Mouse (Mus musculus): ENCODE data around the gene Fbxo34. TPM values are rescaled to one million over a fixed set of nuclear protein-coding genes. Genes with fewer than 3 reads are reported as not detected.
A peak's percentile ranks its signal among the peaks of the same experiment; 100 is the strongest.

Gene Fbxo34
- polyA plus RNA-seq, 1 experiment from 2014 or later = 25.8 TPM

DNA sequence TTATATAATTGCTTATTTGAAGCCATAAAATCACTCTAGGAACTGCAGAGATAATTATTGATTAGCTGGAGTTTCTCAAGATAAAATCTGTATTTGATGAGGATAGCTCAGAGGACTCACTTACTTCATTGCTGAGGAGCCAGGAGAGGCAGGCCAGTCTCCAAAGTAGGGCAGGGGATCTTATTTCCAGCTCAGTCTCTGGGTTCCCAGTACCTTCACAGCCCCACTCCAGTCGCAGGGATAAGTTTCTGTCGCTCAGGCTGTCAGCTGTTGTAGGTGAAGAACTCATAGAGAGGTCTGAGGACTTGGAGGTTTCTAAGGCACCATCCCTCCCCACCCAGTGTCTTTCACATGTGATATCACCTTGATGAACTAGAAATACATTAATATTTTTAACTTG, 27.5 kb downstream of the Fbxo34 start:
- Histone ChIP-seq H3K4me3 (ENCODE audit: low read length) (no peak overlapping the region), H3K36me3 (ENCODE audit: control insufficient read depth, insufficient read depth, low read length) (no peaks in the 10 kb centered on the region), H3K9me3 (ENCODE audit: control insufficient read depth, low read length) (no peaks in the 10 kb centered on the region), H3K27me3 (ENCODE audit: control insufficient read depth, insufficient read depth, low read length) (no peaks in the 10 kb centered on the region), H3K4me2 (replicated peaks; ENCODE audit: low read depth, low read length) (no peak overlapping the region), H3K9ac (ENCODE audit: low read depth, low read length) (no peak overlapping the region), H3K27ac (ENCODE audit: low read depth, low read length) (no peak overlapping the region), H3K4me1 (ENCODE audit: control insufficient read depth, insufficient read depth, low read length) (peaks cover 4% of the 10 kb centered on the region; the same call in 1 of the 2 replicates)
- WGBS = 80% methylated on average over 2 of the region's 2 CpGs
- ATAC-seq (ENCODE audit: low FRiP score, low TSS enrichment) = no peak

DNA sequence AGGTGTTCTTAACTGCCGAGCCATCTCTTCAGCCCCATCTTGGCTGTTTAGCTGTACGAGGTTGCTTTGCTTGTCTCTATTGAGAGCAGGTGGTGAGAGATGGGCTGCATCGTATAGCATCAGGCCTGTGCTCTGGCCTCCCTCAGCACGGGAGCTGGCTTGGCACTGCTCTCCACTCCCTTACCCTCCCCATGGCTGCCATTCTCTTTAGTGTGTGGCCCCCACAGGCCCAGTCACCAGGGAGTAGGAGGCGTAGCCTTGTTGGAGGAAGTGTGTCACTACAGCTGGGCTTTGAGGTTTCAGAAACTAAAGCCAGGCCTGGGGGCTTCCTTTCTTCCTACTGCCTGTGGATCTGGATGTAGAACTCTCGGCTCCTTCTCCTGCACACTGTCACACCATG, 32.0 kb downstream of the Fbxo34 start:
- no peak for ATAC-seq (ENCODE audit: low FRiP score, low TSS enrichment)
- WGBS = 81% methylated on average over 6 of the region's 6 CpGs

DNA sequence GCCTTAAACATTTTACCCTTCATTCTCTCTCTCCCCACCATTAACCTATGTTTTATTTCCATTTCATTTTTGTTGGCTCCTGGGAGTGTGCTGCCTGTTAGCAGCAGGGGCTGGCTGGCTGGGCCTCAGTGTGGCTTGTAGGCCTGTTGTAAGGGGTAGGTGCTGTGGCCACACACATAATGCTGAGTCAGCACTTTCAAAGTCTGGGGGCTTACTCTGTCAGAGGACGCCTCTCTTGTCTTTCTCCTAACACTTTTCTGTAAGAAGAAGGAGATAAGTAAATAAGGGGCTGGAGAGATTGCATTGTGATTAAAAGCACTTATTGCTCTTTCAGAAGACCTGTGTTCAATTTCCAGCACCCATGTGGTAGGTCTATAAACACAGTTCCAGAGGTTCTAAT, 32.9 kb downstream of the Fbxo34 start:
- H3K4me2 ChIP-seq (replicated peaks; ENCODE audit: low read depth, low read length) = no peak overlapping the region
- H3K36me3 ChIP-seq (ENCODE audit: control insufficient read depth, insufficient read depth, low read length) = no peaks in the 10 kb centered on the region
- no peak overlapping the region for H3K9ac ChIP-seq (ENCODE audit: low read depth, low read length)
- no peaks in the 10 kb centered on the region for H3K27me3 ChIP-seq (ENCODE audit: control insufficient read depth, insufficient read depth, low read length)
- WGBS = 78% methylated on average over 1 of the region's 1 CpGs
- no peaks in the 10 kb centered on the region for H3K4me1 ChIP-seq (ENCODE audit: control insufficient read depth, insufficient read depth, low read length)
- no peak overlapping the region for H3K27ac ChIP-seq (ENCODE audit: low read depth, low read length)
- H3K4me3 ChIP-seq (ENCODE audit: low read length) = no peak overlapping the region
- no peaks in the 10 kb centered on the region for H3K9me3 ChIP-seq (ENCODE audit: control insufficient read depth, low read length)
- ATAC-seq (ENCODE audit: low FRiP score, low TSS enrichment) = no peak

More for the DNA sequence above, 32.0 kb downstream of the Fbxo34 start:
- Histone ChIP-seq H3K9ac (ENCODE audit: low read depth, low read length) (no peak overlapping the region), H3K27me3 (ENCODE audit: control insufficient read depth, insufficient read depth, low read length) (no peaks in the 10 kb centered on the region), H3K4me1 (ENCODE audit: control insufficient read depth, insufficient read depth, low read length) (no peaks in the 10 kb centered on the region), H3K36me3 (ENCODE audit: control insufficient read depth, insufficient read depth, low read length) (no peaks in the 10 kb centered on the region), H3K4me3 (ENCODE audit: low read length) (no peak overlapping the region), H3K9me3 (ENCODE audit: control insufficient read depth, low read length) (no peaks in the 10 kb centered on the region), H3K27ac (ENCODE audit: low read depth, low read length) (no peak overlapping the region), H3K4me2 (replicated peaks; ENCODE audit: low read depth, low read length) (no peak overlapping the region)

DNA sequence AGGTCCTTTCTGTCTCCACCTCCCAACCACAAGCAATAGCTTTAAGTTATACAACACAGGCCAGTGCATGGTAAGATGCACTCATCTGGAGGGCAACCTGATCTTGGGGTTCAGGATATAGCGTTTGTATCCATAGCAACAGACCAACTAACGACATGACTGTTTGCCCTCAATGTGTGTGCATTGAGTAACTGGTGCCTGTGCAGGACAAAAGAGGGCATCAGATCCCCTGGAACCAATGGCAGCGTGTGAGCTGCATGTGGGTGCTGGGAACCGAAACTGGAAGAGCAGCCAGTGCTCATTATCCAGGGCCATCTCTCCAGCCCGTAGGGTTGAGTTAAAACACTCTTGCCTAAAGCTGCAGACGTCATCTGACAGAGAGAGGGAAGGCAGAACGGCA, 38.5 kb downstream of the Fbxo34 start:
- H3K4me1 ChIP-seq (ENCODE audit: control insufficient read depth, insufficient read depth, low read length) = peaks cover 5% of the 10 kb centered on the region; the same call in 1 of the 2 replicates
- no peaks in the 10 kb centered on the region for H3K9me3 ChIP-seq (ENCODE audit: control insufficient read depth, low read length)
- H3K36me3 ChIP-seq (ENCODE audit: control insufficient read depth, insufficient read depth, low read length) = no peaks in the 10 kb centered on the region
- 61% methylated on average over 7 of the region's 7 CpGs for WGBS
- ATAC-seq (ENCODE audit: low FRiP score, low TSS enrichment) = no peak
- H3K4me3 ChIP-seq (ENCODE audit: low read length) = no peak overlapping the region
- H3K27ac ChIP-seq (ENCODE audit: low read depth, low read length) = no peak overlapping the region
- no peak overlapping the region for H3K9ac ChIP-seq (ENCODE audit: low read depth, low read length)
- no peak overlapping the region for H3K4me2 ChIP-seq (replicated peaks; ENCODE audit: low read depth, low read length)
- no peaks in the 10 kb centered on the region for H3K27me3 ChIP-seq (ENCODE audit: control insufficient read depth, insufficient read depth, low read length)

DNA sequence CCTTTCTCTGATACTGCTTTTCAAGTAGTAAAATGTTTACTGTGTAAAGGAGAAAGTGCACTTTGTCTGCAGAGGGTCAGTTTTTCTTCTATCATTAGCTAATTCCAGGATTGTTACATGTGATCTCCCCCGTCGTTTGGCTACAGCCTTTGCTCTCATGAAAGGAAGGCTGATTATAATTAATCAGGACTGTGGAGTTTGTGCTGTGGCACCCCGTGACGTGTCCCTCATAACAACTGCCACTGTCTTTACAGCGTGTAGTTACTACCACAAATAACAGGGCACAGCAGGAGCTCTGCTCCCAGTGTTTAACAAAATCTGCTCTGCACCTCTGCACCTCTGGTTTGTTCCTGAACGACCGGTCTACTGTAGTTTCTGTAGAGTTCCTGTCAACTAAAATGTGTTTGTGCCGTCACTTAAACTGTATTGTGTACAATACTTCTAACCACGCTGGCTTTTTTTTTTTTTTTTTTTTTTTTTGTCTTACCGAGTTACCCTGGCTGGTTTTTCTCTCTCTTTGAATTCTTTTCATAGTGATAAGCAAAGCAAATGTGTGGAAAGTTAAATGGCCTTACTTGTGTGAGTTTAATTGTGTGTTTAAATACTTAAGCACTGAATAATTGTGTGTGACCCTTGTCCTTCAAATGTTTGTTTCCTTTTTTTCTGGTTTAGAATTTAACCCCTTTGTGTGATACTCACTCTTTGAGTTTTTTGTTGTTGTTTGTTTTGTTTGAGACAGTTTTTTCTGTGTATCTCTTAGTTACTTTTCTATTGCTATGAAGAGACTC, 39.3 kb downstream of the Fbxo34 start:
- Histone ChIP-seq H3K9ac (ENCODE audit: low read depth, low read length) (no peak overlapping the region), H3K27ac (ENCODE audit: low read depth, low read length) (no peak overlapping the region), H3K4me3 (ENCODE audit: low read length) (no peak overlapping the region), H3K4me1 (ENCODE audit: control insufficient read depth, insufficient read depth, low read length) (peaks cover 5% of the 10 kb centered on the region; the same call in 1 of the 2 replicates), H3K4me2 (replicated peaks; ENCODE audit: low read depth, low read length) (no peak overlapping the region), H3K36me3 (ENCODE audit: control insufficient read depth, insufficient read depth, low read length) (no peaks in the 10 kb centered on the region), H3K9me3 (ENCODE audit: control insufficient read depth, low read length) (no peaks in the 10 kb centered on the region), H3K27me3 (ENCODE audit: control insufficient read depth, insufficient read depth, low read length) (no peaks in the 10 kb centered on the region)
- 50% methylated on average over 10 of the region's 10 CpGs for WGBS
- no peak for ATAC-seq (ENCODE audit: low FRiP score, low TSS enrichment)

DNA sequence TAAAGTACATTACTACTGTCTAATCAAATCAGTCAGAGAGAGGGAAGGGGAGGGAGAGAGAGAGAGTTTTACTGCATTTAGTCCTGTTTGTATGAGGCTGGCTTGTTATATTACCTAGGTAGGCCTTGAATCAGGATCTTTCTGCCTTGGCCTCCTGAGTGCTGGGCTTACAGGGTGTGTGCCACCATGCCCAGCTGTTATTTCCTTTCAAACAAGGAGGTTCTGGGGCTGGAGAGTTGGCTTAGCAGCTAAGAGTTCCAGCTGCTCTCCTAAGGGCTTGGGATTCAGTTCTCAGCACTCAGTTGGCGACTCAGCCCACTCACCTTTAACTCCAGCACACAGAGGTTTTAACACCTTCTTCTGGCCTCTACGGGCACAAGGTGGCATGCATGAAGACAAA, 40.5 kb downstream of the Fbxo34 start:
- Histone ChIP-seq H3K9me3 (ENCODE audit: control insufficient read depth, low read length) (no peaks in the 10 kb centered on the region), H3K4me2 (replicated peaks; ENCODE audit: low read depth, low read length) (no peak overlapping the region), H3K9ac (ENCODE audit: low read depth, low read length) (no peak overlapping the region), H3K4me1 (ENCODE audit: control insufficient read depth, insufficient read depth, low read length) (peaks cover 5% of the 10 kb centered on the region; the same call in 1 of the 2 replicates), H3K36me3 (ENCODE audit: control insufficient read depth, insufficient read depth, low read length) (no peaks in the 10 kb centered on the region), H3K27ac (ENCODE audit: low read depth, low read length) (no peak overlapping the region), H3K4me3 (ENCODE audit: low read length) (no peak overlapping the region), H3K27me3 (ENCODE audit: control insufficient read depth, insufficient read depth, low read length) (no peaks in the 10 kb centered on the region)
- ATAC-seq (ENCODE audit: low FRiP score, low TSS enrichment) = no peak
- WGBS = 95% methylated on average over 2 of the region's 2 CpGs

DNA sequence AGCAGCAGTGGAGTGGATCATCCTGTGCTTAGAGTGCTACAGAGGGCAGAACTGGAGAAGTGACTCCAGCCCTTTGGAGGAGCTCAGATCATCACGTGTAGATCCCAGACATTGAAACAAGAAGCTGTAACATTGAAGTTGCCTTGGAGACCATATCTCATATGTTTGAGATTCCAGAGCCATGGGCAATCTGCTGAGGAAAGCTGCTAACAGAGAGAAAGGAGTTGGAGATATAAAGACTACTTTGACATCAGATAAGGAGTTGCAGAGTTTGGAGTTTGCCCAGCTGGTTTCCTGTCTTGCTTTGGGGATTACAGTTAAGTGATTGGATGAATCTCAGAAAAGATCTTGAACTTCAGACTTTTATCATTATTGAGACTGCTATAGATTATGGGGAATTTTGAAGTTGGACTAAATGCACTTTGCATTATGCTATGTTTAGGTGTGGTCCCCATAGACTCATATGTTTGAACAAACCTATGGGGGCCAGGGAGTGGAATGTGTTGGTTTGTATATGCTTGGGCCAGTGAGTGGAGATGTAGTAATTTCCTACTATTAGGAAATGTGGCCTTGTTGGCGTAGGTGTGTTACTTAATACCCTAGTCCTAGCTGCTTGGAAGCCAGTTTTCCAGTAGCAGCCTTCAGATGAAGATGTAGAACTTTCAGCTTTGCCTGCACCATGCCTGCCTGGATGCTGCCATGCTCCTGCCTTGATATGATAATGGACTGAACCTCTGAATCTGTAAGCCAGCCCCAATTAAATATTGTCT, 43.6 kb downstream of the Fbxo34 start:
- H3K4me2 ChIP-seq (replicated peaks; ENCODE audit: low read depth, low read length) = no peak overlapping the region
- ATAC-seq (ENCODE audit: low FRiP score, low TSS enrichment) = no peak
- H3K27me3 ChIP-seq (ENCODE audit: control insufficient read depth, insufficient read depth, low read length) = no peaks in the 10 kb centered on the region
- no peaks in the 10 kb centered on the region for H3K36me3 ChIP-seq (ENCODE audit: control insufficient read depth, insufficient read depth, low read length)
- H3K9me3 ChIP-seq (ENCODE audit: control insufficient read depth, low read length) = no peaks in the 10 kb centered on the region
- no peak overlapping the region for H3K4me3 ChIP-seq (ENCODE audit: low read length)
- H3K9ac ChIP-seq (ENCODE audit: low read depth, low read length) = no peak overlapping the region
- peaks cover 2% of the 10 kb centered on the region; the same call in 1 of the 2 replicates for H3K4me1 ChIP-seq (ENCODE audit: control insufficient read depth, insufficient read depth, low read length)
- H3K27ac ChIP-seq (ENCODE audit: low read depth, low read length) = no peak overlapping the region
- WGBS = 88% methylated on average over 2 of the region's 2 CpGs

DNA sequence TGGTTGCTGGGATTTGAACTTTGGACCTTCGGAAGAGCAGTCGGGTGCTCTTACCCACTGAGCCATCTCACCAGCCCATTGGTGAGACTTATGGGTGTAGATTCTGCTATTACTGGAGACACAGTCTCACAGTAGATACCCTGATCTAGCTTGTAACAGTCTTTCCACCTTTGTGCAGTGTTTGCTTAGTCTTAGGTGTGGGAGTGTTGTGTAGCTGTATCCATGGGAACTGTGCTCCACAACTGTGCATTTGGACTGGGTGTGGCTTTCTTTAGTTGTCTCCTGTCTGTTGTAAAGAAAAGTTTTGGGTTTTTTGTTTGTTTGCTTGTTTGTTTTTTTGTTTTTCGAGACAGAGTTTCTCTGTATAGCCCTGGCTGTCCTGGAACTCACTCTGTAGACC, 45.7 kb downstream of the Fbxo34 start:
- H3K9ac ChIP-seq (ENCODE audit: low read depth, low read length) = no peak overlapping the region
- 91% methylated on average over 3 of the region's 3 CpGs for WGBS
- no peaks in the 10 kb centered on the region for H3K36me3 ChIP-seq (ENCODE audit: control insufficient read depth, insufficient read depth, low read length)
- ATAC-seq (ENCODE audit: low FRiP score, low TSS enrichment) = 0 out of 2 replicates have a peak, but pooled peaks have one; percentile 43
- no peaks in the 10 kb centered on the region for H3K27me3 ChIP-seq (ENCODE audit: control insufficient read depth, insufficient read depth, low read length)
- H3K4me2 ChIP-seq (replicated peaks; ENCODE audit: low read depth, low read length) = no peak overlapping the region
- no peaks in the 10 kb centered on the region for H3K4me1 ChIP-seq (ENCODE audit: control insufficient read depth, insufficient read depth, low read length)
- H3K27ac ChIP-seq (ENCODE audit: low read depth, low read length) = no peak overlapping the region
- H3K9me3 ChIP-seq (ENCODE audit: control insufficient read depth, low read length) = no peaks in the 10 kb centered on the region
- no peak overlapping the region for H3K4me3 ChIP-seq (ENCODE audit: low read length)

DNA sequence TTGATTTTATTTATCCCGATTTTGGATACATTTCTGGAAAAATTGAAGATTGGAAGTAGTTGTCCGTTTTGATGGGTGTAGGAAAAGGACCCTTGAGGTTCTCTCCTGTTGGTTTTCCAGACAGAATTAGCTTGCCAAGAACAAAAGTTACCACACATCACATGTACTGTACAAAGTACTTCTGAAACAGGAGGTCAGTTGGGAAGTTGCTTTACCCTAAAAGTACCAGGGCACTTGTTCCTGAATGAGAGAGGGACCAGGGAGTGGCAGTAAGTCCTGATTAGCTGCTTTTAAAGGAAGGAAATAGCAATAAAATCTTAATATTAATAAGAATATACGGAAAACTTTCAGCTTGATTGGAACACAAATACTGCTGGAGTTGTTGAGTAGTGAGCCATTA, 46.9 kb downstream of the Fbxo34 start:
- H3K27ac ChIP-seq (ENCODE audit: low read depth, low read length) = no peak overlapping the region
- no peak overlapping the region for H3K9ac ChIP-seq (ENCODE audit: low read depth, low read length)
- no peaks in the 10 kb centered on the region for H3K4me1 ChIP-seq (ENCODE audit: control insufficient read depth, insufficient read depth, low read length)
- WGBS = 78% methylated on average over 3 of the region's 3 CpGs
- H3K36me3 ChIP-seq (ENCODE audit: control insufficient read depth, insufficient read depth, low read length) = no peaks in the 10 kb centered on the region
- H3K4me2 ChIP-seq (replicated peaks; ENCODE audit: low read depth, low read length) = no peak overlapping the region
- no peaks in the 10 kb centered on the region for H3K27me3 ChIP-seq (ENCODE audit: control insufficient read depth, insufficient read depth, low read length)
- no peak overlapping the region for H3K4me3 ChIP-seq (ENCODE audit: low read length)
- no peaks in the 10 kb centered on the region for H3K9me3 ChIP-seq (ENCODE audit: control insufficient read depth, low read length)
- ATAC-seq (ENCODE audit: low FRiP score, low TSS enrichment) = no peak

Data from kidney, embryonic 14.5 days (tissue).